Mouse (Mus musculus) large intestine, adult 2 months (tissue): ENCODE measurements around the gene Rpe65. TPM values are rescaled to one million over a fixed set of nuclear protein-coding genes. Genes with fewer than 3 reads are reported as not detected.
A peak's percentile ranks its signal among the peaks of the same experiment; 100 is the strongest.

Experiments
- DNase-seq: peaks from one replicate; pipeline ENCODE4 v3.0.0-alpha.2; 2012; ENCODE audit warnings: low read depth, low spot score
- WGBS: fragments of 180-500 bp; shearing (Covaris S2); methylation state at CpG from one replicate; pipeline ENCODE4 v1.1.7; 2018; 5-methylcytosine and 5-hydroxymethylcytosine counted together
- polyA plus RNA-seq: library from polyadenylated mRNA; depleted of rRNA; stranded (reverse); fragments of >200 nt; gene quantifications from 2 replicates; pipeline ENCODE4 v1.2.3, GENCODE M21; 2012; rRNA removed

Gene Rpe65
- polyA plus RNA-seq, result not detected in 2 replicates

DNA sequence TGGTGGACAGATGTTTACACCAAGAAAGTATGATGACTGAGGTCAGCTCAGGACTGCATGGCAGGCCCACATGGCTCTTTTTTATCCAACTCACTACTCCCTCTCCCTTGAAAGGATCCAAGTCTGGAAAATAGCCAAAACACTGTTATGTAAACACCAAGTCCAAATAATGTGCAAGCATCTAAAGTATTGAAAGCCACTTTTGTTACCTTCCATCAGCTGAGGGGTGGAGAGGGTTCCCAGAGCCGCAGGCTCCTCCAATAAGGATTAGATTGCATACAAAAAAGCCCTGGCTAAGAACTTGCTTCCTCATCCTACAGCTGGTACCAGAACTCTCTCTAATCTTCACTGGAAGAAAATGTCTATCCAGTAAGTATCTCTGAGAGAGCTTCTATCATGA is at the start of gene Rpe65:
Rpe65 (plus strand) TSS at position 301 of the 400 bp plus-strand sequence.
- 54% methylated on average over 1 of the region's 1 CpGs for WGBS
- no peak for DNase-seq

DNA sequence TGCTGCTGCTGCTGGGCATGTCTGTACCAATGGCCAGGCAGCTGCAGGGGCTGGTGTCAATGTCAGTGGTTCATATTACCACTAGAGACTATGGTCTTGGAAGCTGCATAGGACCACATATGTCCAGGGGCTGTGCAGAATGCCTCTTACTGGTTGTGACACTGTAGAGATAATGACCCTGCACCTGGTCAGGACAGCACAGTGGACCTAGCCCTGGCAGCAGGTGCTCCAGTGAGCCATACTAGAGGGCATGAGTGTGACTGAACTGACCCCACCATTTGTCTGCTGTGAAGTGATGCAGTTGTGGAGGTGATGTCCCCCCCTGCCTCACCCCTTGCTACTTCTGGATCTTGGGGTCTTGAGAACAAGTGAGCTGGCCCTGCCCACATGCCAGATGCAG is 48.8 kb upstream of the Rpe65 start:
- DNase-seq, result no peak

GRCm38 (mm10) chr3:159614977-159615376 is 16.0 kb downstream of the Rpe65 start:
- DNase-seq, result no peak
- WGBS, result 56% methylated on average over 1 of the region's 1 CpGs

DNA sequence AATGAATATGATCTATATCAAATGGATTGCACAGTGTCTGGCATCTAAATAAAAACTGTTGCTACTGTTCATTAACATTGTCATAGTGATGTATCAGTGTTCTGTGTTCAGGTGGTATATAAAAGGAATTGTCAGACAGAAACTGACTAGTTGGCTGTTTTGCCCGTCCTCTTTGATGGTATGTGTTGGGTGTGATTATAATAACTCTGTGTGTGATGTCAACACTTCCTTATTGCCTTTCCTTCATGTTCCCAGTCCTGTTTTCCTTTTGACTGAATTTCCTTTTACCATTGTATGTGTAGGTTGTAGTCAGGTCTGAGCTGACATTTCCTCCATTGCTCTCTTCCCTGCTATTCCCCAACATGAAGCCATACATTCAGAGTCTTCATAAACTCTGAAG is 22.1 kb downstream of the Rpe65 start:
- 4% methylated on average over 1 of the region's 1 CpGs for WGBS
- peak; percentile 50 for DNase-seq

GRCm38 (mm10) chr3:159624010-159624409 is 25.0 kb downstream of the Rpe65 start:
- DNase-seq, result no peak
- 25% methylated on average over 1 of the region's 1 CpGs for WGBS

DNA sequence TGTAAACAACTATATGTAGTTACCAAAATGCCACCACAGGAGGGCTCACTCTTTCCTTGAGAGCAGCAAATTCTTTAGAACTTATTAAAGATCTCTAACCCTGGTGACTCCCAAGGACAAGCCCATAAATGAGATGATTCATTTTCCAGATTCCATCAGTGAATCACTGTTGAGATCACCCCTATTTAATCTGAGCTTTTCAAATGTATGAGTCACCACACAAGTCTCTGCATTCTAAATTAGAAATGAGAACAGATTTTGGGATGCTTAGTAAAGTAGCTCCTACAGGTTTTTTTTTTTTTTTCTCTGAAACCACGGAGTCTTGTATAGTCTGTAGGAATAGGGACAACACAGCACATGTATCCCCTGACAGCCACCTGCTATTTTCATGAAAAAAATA is 61.8 kb downstream of the Rpe65 start:
- no peak for DNase-seq
- 62% methylated on average over 1 of the region's 1 CpGs for WGBS

GRCm38 (mm10) chr3:159663333-159663732 is 64.4 kb downstream of the Rpe65 start:
- WGBS, result 95% methylated on average over 1 of the region's 1 CpGs
- no peak for DNase-seq

Other genes with a start within 250 kb of the Rpe65 start
- gene Depdc1a, start 103.7 kb upstream of the Rpe65 start, polyA plus RNA-seq, result 0.62 and 0.80 TPM in 2 replicates
- gene Wls, start 240.5 kb downstream of the Rpe65 start, polyA plus RNA-seq, result 14.5 and 20.6 TPM in 2 replicates